Mouse (Mus musculus): ENCODE data around the gene 2310011J03Rik. TPM values are rescaled to one million over a fixed set of nuclear protein-coding genes. Genes with fewer than 3 reads are reported as not detected.

2310011J03Rik gene
- polyA plus RNA-seq, 1 experiment, result 44.0 TPM

- Histone ChIP-seq H3K36me3 (ENCODE audit: control insufficient read depth, insufficient read depth) (no peaks in the 10 kb centered on the region), H3ac (ENCODE audit: control insufficient read depth, insufficient read length) (no peak overlapping the region), H3K4me2 (ENCODE audit: low read depth) (no peak overlapping the region), H3K79me2 (ENCODE audit: control insufficient read depth, insufficient read depth) (no peaks in the 10 kb centered on the region), H3K27me3 (ENCODE audit: control insufficient read depth, insufficient read depth, insufficient read length) (no peaks in the 10 kb centered on the region), H3K4me3 (no peak overlapping the region)
- TF ChIP-seq CEBPB (IDR thresholded peaks at IDR 0.05; ENCODE audit: insufficient read depth, poor library complexity, severe bottlenecking), result no peak
- no peak for TF ChIP-seq MYOG (IDR thresholded peaks at IDR 0.05; ENCODE audit: control insufficient read depth in 1 of 3, insufficient read depth in 1 of 3, insufficient read length in 2 of 3, low read depth in 2 of 3)
- no peak for TF ChIP-seq MAX (IDR thresholded peaks at IDR 0.05; ENCODE audit: low read depth)
- TF ChIP-seq POLR2AphosphoS2 (IDR thresholded peaks at IDR 0.05; ENCODE audit: insufficient read length, low read depth), result peak; percentile 49
- no peak for TF ChIP-seq REST (IDR thresholded peaks at IDR 0.05; ENCODE audit: insufficient read depth, insufficient read length)
Observed at GRCm38 (mm10) chr10:80336263-80336662, 15.9 kb upstream of the 2310011J03Rik start.

GRCm38 (mm10) chr10:80332525-80332989 is 12.2 kb upstream of the 2310011J03Rik start:
- H3K4me3 ChIP-seq, result no peak overlapping the region
- no peaks in the 10 kb centered on the region for H3K27me3 ChIP-seq (ENCODE audit: control insufficient read depth, insufficient read depth, insufficient read length)
- no peaks in the 10 kb centered on the region for H3K36me3 ChIP-seq (ENCODE audit: control insufficient read depth, insufficient read depth)
- H3ac ChIP-seq (ENCODE audit: control insufficient read depth, insufficient read length), result no peak overlapping the region
- TF ChIP-seq TCF12 (IDR thresholded peaks at IDR 0.05; ENCODE audit: insufficient read depth, poor library complexity, severe bottlenecking), result no peak
- TF ChIP-seq MAX (IDR thresholded peaks at IDR 0.05; ENCODE audit: low read depth), result no peak
- TF ChIP-seq CEBPB (IDR thresholded peaks at IDR 0.05; ENCODE audit: insufficient read depth, poor library complexity, severe bottlenecking), result no peak
- TF ChIP-seq POLR2AphosphoS2 (IDR thresholded peaks at IDR 0.05; ENCODE audit: insufficient read length, low read depth), result no peak
- no peaks in the 10 kb centered on the region for H3K79me2 ChIP-seq (ENCODE audit: control insufficient read depth, insufficient read depth)
- H3K4me2 ChIP-seq (ENCODE audit: low read depth), result no peak overlapping the region

GRCm38 (mm10) chr10:80331636-80332524 is 11.5 kb upstream of the 2310011J03Rik start:
- H3K4me3 ChIP-seq, result no peak overlapping the region
- H3K36me3 ChIP-seq (ENCODE audit: control insufficient read depth, insufficient read depth), result no peaks in the 10 kb centered on the region
- TF ChIP-seq REST (IDR thresholded peaks at IDR 0.05; ENCODE audit: insufficient read depth, insufficient read length), result no peak
- no peak for TF ChIP-seq USF1 (IDR thresholded peaks at IDR 0.05; ENCODE audit: low read depth)
- no peak for TF ChIP-seq CEBPB (IDR thresholded peaks at IDR 0.05; ENCODE audit: insufficient read depth, poor library complexity, severe bottlenecking)
- TF ChIP-seq MYOG (IDR thresholded peaks at IDR 0.05; ENCODE audit: control insufficient read depth in 1 of 3, insufficient read depth in 1 of 3, insufficient read length in 2 of 3, low read depth in 2 of 3), result no peak
- no peak for TF ChIP-seq TCF12 (IDR thresholded peaks at IDR 0.05; ENCODE audit: insufficient read depth, poor library complexity, severe bottlenecking)
- TF ChIP-seq MYOD1 (IDR thresholded peaks at IDR 0.05; ENCODE audit: control insufficient read depth in 1 of 3, insufficient read length in 2 of 3, low read depth in 2 of 3), result no peak
- TF ChIP-seq POLR2A (IDR thresholded peaks at IDR 0.05; ENCODE audit: insufficient read length, low read depth), result no peak
- TF ChIP-seq TCF3 (IDR thresholded peaks at IDR 0.05; ENCODE audit: insufficient read length, low read depth), result no peak
- TF ChIP-seq MAX (IDR thresholded peaks at IDR 0.05; ENCODE audit: low read depth), result no peak
- TF ChIP-seq POLR2AphosphoS2 (IDR thresholded peaks at IDR 0.05; ENCODE audit: insufficient read length, low read depth), result no peak
- no peak for TF ChIP-seq E2F4 (IDR thresholded peaks at IDR 0.05; ENCODE audit: insufficient read depth)
- no peak for TF ChIP-seq SRF (IDR thresholded peaks at IDR 0.05; ENCODE audit: control insufficient read depth, insufficient read length, low read depth)
- no peaks in the 10 kb centered on the region for H3K79me2 ChIP-seq (ENCODE audit: control insufficient read depth, insufficient read depth)
- H3K4me2 ChIP-seq (ENCODE audit: low read depth), result no peak overlapping the region
- H3ac ChIP-seq (ENCODE audit: control insufficient read depth, insufficient read length), result no peak overlapping the region
- H3K27me3 ChIP-seq (ENCODE audit: control insufficient read depth, insufficient read depth, insufficient read length), result no peaks in the 10 kb centered on the region

- Histone ChIP-seq H3K79me2 (ENCODE audit: control insufficient read depth, insufficient read depth) (no peaks in the 10 kb centered on the region), H3ac (ENCODE audit: control insufficient read depth, insufficient read length) (no peak overlapping the region), H3K36me3 (ENCODE audit: control insufficient read depth, insufficient read depth) (no peaks in the 10 kb centered on the region), H3K4me2 (ENCODE audit: low read depth) (peak overlapping the region; percentile 98), H3K4me3 (peak overlapping the region; percentile 24), H3K27me3 (ENCODE audit: control insufficient read depth, insufficient read depth, insufficient read length) (no peaks in the 10 kb centered on the region)
- TF ChIP-seq MAX (IDR thresholded peaks at IDR 0.05; ENCODE audit: low read depth) (no peak), TCF3 (IDR thresholded peaks at IDR 0.05; ENCODE audit: insufficient read length, low read depth) (no peak), MYOD1 (IDR thresholded peaks at IDR 0.05; ENCODE audit: control insufficient read depth in 1 of 3, insufficient read length in 2 of 3, low read depth in 2 of 3) (no peak), E2F4 (IDR thresholded peaks at IDR 0.05; ENCODE audit: insufficient read depth) (no peak), TCF12 (IDR thresholded peaks at IDR 0.05; ENCODE audit: insufficient read depth, poor library complexity, severe bottlenecking) (no peak), REST (IDR thresholded peaks at IDR 0.05; ENCODE audit: insufficient read depth, insufficient read length) (no peak), POLR2AphosphoS2 (IDR thresholded peaks at IDR 0.05; ENCODE audit: insufficient read length, low read depth) (no peak), USF1 (IDR thresholded peaks at IDR 0.05; ENCODE audit: low read depth) (no peak), MYOG (IDR thresholded peaks at IDR 0.05; ENCODE audit: control insufficient read depth in 1 of 3, insufficient read depth in 1 of 3, insufficient read length in 2 of 3, low read depth in 2 of 3) (no peak), SRF (IDR thresholded peaks at IDR 0.05; ENCODE audit: control insufficient read depth, insufficient read length, low read depth) (no peak), POLR2A (IDR thresholded peaks at IDR 0.05; ENCODE audit: insufficient read length, low read depth) (no peak), CEBPB (IDR thresholded peaks at IDR 0.05; ENCODE audit: insufficient read depth, poor library complexity, severe bottlenecking) (no peak)
Observed at GRCm38 (mm10) chr10:80330888-80331287, 10.6 kb upstream of the 2310011J03Rik start.

GRCm38 (mm10) chr10:80330084-80330483 is 9.7 kb upstream of the 2310011J03Rik start:
- Histone ChIP-seq H3ac (ENCODE audit: control insufficient read depth, insufficient read length) (peak overlapping the region; percentile 12), H3K4me3 (peak overlapping the region; percentile 24), H3K4me2 (ENCODE audit: low read depth) (peak overlapping the region; percentile 98), H3K27me3 (ENCODE audit: control insufficient read depth, insufficient read depth, insufficient read length) (no peaks in the 10 kb centered on the region), H3K36me3 (ENCODE audit: control insufficient read depth, insufficient read depth) (no peaks in the 10 kb centered on the region), H3K79me2 (ENCODE audit: control insufficient read depth, insufficient read depth) (no peaks in the 10 kb centered on the region)
- TF ChIP-seq POLR2A (IDR thresholded peaks at IDR 0.05; ENCODE audit: insufficient read length, low read depth), result peak; percentile 64
- no peak for TF ChIP-seq SRF (IDR thresholded peaks at IDR 0.05; ENCODE audit: control insufficient read depth, insufficient read length, low read depth)
